Mouse (Mus musculus) limb, embryonic 15.5 days (tissue): ENCODE measurements around the gene Slc25a35. TPM values are rescaled to one million over a fixed set of nuclear protein-coding genes. Genes with fewer than 3 reads are reported as not detected.
"Not testable (repeated sequence)": the region's sequence is repeated elsewhere in the genome, so short reads cannot be mapped to it uniquely, and the experiment has no call there.

Experiments used
- ATAC-seq: fragments of 200-750 bp; cut with Nextera tagmentation; 2 replicates; pipeline ENCODE4 v1.8.0; 2017; ENCODE audit warnings: low read depth, moderate TSS enrichment; ENCODE audit not compliant: insufficient number of reproducible peaks, low FRiP score, low TSS enrichment
- H3K27ac ChIP-seq: fragments of 300-500 bp; sonication (generic); 2 replicates; pipeline ENCODE4 v1.5.1; 2015; ENCODE audit warnings: moderate library complexity, mild to moderate bottlenecking, inconsistent platforms
- H3K27me3 ChIP-seq: fragments of 300-500 bp; sonication (generic); 2 replicates; pipeline ENCODE4 v1.6.1; 2015; ENCODE audit warnings: inconsistent platforms
- H3K36me3 ChIP-seq: fragments of 300-500 bp; sonication (generic); 2 replicates; pipeline ENCODE4 v1.6.1; 2015; ENCODE audit warnings: inconsistent platforms
- H3K4me1 ChIP-seq: fragments of 300-500 bp; sonication (generic); 2 replicates; pipeline ENCODE4 v1.6.1; 2015; ENCODE audit warnings: inconsistent platforms
- H3K4me2 ChIP-seq: fragments of 300-500 bp; sonication (generic); 2 replicates; pipeline ENCODE4 v1.6.1; 2015; ENCODE audit warnings: mild to moderate bottlenecking, inconsistent platforms
- H3K4me3 ChIP-seq: fragments of 300-500 bp; sonication (generic); 2 replicates; pipeline ENCODE4 v1.5.1; 2015; ENCODE audit warnings: mild to moderate bottlenecking, inconsistent platforms
- H3K9ac ChIP-seq: fragments of 300-500 bp; sonication (generic); 2 replicates; pipeline ENCODE4 v1.6.1; 2015; ENCODE audit warnings: inconsistent platforms
- H3K9me3 ChIP-seq: fragments of 300-500 bp; sonication (generic); 2 replicates; pipeline ENCODE4 v1.6.1; 2016; ENCODE audit warnings: inconsistent platforms
- WGBS: fragments of 180-500 bp; shearing (Covaris S2); methylation state at CpG from one replicate; pipeline ENCODE4 v1.1.7; 2015; 5-methylcytosine and 5-hydroxymethylcytosine counted together
- polyA plus RNA-seq: library from polyadenylated mRNA; unstranded; fragments of >200 nt; fragmentation: Nextera tagmentation; extraction: Ambion mirVana; gene quantifications from 2 replicates; pipeline ENCODE4 v1.2.1, GENCODE M21; 2015

The Slc25a35 gene
- polyA plus RNA-seq, 1 experiment from 2014 or later = 2.3 TPM

DNA sequence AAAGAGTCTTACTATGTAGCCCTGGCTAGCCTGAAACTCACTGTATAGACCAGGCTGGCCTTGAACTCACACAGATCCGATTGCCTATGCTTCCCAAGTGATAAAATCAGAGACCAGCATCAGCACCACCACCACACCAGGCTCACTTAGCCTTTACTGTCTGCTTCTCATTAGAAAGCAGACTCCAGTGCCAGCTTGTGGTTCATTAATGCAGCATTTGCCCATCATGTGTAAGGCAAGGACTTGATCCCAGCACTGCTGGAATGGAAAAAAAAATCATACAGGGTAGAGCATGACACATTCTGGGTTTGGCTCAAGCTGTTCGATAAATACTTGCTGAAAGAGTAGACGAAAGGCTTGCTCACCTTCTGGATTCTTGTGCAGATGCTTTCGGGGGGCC, 21.9 kb upstream of the Slc25a35 start:
- Histone ChIP-seq H3K27ac (no peak overlapping the region), H3K4me2 (no peak overlapping the region), H3K4me3 (no peak overlapping the region), H3K9me3 (no peaks in the 10 kb centered on the region), H3K36me3 (no peaks in the 10 kb centered on the region), H3K4me1 (peaks cover 7% of the 10 kb centered on the region), H3K27me3 (peaks cover 17% of the 10 kb centered on the region), H3K9ac (no peak overlapping the region)
- WGBS = 69% methylated on average over 4 of the region's 4 CpGs
- ATAC-seq = no peak

DNA sequence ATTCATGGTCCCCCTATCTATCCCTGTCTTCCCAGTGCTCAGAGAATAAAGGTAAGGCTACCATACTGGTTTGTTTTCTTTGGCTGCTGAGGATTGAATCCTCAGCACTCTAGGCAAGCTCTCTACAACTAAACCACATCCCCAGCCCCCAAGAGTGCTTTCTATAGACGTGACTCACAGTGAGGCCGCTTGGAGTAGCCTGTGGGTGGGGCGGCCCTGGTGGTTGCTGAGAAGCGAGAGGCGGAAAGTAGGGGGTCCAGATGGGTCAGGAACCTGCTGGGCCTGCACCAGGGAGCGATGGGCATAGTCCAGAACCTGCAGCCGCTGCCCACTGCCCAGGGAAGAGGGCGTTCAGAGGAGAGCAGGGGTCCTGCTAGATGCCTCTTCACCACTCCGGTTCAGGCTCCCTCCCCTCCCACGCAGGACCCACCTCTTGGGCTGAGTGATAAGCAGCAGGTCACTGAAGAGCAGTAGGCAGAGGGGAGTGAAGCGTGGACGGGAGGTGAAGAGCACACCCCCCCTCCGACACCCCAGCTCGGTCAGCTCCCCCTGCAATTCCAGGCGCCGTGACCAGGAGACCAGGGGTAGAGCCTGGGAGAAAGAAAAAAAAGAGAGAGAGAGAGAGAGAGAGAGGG, 21.0 kb upstream of the Slc25a35 start:
- Histone ChIP-seq H3K4me2 (peak overlapping the region; percentile 24; the same call in 1 of the 2 replicates), H3K36me3 (no peaks in the 10 kb centered on the region), H3K9ac (0 out of 2 replicates have a peak overlapping the region, but pooled peaks have one; percentile 11), H3K9me3 (no peaks in the 10 kb centered on the region), H3K4me1 (peaks cover 7% of the 10 kb centered on the region), H3K4me3 (no peak overlapping the region; the same call in 1 of the 2 replicates), H3K27me3 (peaks cover 23% of the 10 kb centered on the region), H3K27ac (no peak overlapping the region)
- ATAC-seq = no peak
- 17% methylated on average over 14 of the region's 16 CpGs for WGBS

DNA sequence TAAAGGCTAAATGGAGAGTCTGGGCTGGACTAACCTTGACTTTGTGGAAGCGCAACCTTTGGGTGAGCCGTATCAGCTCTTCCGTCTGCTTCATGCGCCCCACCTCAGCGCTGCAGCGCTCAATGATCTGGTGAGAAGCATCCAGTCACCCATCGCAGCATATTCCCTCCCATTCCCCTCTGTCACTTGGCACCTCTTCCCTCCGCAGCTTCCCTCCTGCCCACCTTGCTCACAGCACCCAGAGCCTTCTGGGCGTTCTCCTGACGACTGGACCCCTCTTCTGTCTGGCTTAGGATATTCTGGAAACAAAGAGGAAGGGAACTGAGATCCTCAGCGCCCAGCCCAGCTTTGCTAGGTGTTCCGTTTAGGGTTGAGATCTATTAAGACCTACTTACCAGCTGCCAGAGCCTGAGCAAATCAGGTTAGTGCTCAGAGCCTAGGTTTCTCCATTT, 20.4 kb upstream of the Slc25a35 start:
- 7% methylated on average over 12 of the region's 12 CpGs for WGBS
- ATAC-seq = no peak
- no peaks in the 10 kb centered on the region for H3K36me3 ChIP-seq
- H3K27ac ChIP-seq = no peak overlapping the region
- no peaks in the 10 kb centered on the region for H3K9me3 ChIP-seq
- no peak overlapping the region for H3K9ac ChIP-seq
- H3K4me2 ChIP-seq = peak overlapping the region; percentile 15; the same call in 1 of the 2 replicates
- H3K4me3 ChIP-seq = no peak overlapping the region
- H3K27me3 ChIP-seq = peaks cover 25% of the 10 kb centered on the region
- peaks cover 7% of the 10 kb centered on the region for H3K4me1 ChIP-seq

DNA sequence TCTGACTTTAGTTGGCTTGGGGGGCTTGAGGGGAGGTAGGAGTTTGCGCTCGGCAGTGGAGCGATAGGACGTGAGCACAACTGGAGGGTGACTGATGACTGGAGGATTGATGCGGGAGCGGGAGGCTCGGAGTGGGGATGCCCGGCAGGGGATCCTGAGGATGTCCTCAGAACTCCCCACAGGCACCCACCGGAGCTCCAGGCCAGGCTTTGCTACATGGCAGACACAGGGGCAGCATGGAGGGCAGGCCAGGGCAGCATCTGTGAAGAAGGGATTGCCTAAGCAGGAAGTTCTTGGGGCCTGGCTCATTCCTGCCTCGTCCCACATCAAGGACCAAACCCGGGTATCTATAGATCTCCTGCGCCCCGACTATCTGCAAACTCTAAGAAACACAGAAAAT, 14.0 kb upstream of the Slc25a35 start:
- no peaks in the 10 kb centered on the region for H3K36me3 ChIP-seq
- no peak for ATAC-seq
- no peak overlapping the region for H3K9ac ChIP-seq
- no peaks in the 10 kb centered on the region for H3K9me3 ChIP-seq
- H3K4me3 ChIP-seq = peak overlapping the region; percentile 33
- peaks cover 39% of the 10 kb centered on the region for H3K27me3 ChIP-seq
- H3K4me2 ChIP-seq = peak overlapping the region; percentile 53
- WGBS = 20% methylated on average over 13 of the region's 13 CpGs
- peaks cover 9% of the 10 kb centered on the region for H3K4me1 ChIP-seq
- no peak overlapping the region for H3K27ac ChIP-seq

DNA sequence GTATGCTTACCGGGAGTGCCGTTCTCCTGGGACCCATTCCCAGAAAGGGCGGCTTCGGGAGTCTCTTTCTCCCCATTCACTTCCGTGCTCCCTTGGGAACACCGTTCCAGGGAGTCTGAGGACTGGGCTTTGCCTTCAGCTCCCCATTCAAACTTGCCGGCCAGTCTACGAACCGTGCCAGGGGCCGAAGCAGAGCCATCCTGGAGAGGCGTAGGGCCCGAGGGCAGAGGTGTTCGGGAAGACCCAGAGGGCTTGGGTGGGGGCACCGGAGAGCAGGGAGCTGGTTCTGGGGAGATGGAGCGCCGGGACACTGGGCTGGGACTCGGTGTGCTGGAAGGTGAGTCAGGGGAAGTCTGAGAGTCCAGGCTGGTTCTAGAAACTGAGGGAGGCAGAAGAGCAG, 13.5 kb upstream of the Slc25a35 start:
- 4% methylated on average over 17 of the region's 17 CpGs for whole genome bisulfite sequencing
- H3K9ac ChIP-seq = peak overlapping the region; percentile 28; the same call in 1 of the 2 replicates
- H3K4me1 ChIP-seq = peaks cover 9% of the 10 kb centered on the region
- H3K27me3 ChIP-seq = peaks cover 39% of the 10 kb centered on the region
- ATAC-seq = no peak
- no peaks in the 10 kb centered on the region for H3K9me3 ChIP-seq
- no peaks in the 10 kb centered on the region for H3K36me3 ChIP-seq
- peak overlapping the region; percentile 53 for H3K4me2 ChIP-seq
- H3K4me3 ChIP-seq = peak overlapping the region; percentile 33
- H3K27ac ChIP-seq = no peak overlapping the region

DNA sequence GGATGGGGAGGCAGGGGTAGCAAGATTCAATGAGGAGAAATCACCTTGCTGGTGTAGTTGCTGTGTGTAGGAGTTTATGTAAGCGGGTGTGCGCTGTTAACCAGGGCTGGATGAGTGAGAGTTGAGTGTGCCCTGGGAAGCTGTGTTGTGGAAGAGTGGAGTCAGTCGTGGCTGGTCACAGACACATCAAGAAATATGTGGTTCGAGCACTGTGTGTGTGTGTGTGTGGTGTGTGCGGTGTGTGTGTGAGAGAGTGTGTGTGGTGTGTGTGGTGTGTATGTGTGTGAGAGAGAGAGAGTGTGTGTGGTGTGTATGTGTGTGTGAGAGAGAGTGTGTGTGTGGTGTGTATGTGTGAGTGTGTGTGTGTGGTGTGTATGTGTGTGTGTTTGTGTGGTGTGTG, 12.5 kb upstream of the Slc25a35 start:
- no peaks in the 10 kb centered on the region for H3K36me3 ChIP-seq
- H3K4me3 ChIP-seq = no peak overlapping the region
- peaks cover 39% of the 10 kb centered on the region for H3K27me3 ChIP-seq
- H3K4me2 ChIP-seq = peak overlapping the region; percentile 53; the same call in 1 of the 2 replicates
- ATAC-seq = no peak
- no peaks in the 10 kb centered on the region for H3K9me3 ChIP-seq
- peaks cover 9% of the 10 kb centered on the region for H3K4me1 ChIP-seq
- H3K9ac ChIP-seq = no peak overlapping the region
- WGBS = 74% methylated on average over 5 of the region's 5 CpGs
- no peak overlapping the region for H3K27ac ChIP-seq

DNA sequence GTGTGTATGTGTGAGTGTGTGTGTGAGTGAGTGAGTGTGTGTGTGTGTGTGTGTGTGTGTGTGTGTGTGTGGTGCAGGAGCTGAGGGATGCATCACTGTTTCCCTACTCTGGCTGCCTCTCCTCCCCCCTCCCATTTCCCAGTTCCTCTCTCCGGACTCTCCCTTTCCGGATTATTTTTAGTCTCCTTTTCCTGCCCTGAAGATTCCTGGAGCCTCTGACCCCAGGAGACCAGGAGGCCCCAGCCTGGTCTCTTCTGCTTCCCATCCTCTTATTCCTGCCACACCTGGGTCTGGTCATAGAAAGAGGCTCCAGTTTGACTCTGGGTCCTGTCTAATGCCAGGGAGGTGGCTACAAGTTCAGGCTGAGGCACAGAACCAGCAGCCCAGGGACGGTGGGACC, 11.8 kb upstream of the Slc25a35 start:
- ATAC-seq = no peak
- Histone ChIP-seq H3K4me2 (no peak overlapping the region), H3K36me3 (no peaks in the 10 kb centered on the region), H3K9ac (no peak overlapping the region), H3K4me3 (peak overlapping the region; percentile 19; the same call in 1 of the 2 replicates), H3K4me1 (peaks cover 9% of the 10 kb centered on the region), H3K9me3 (no peaks in the 10 kb centered on the region), H3K27ac (0 out of 2 replicates have a peak overlapping the region, but pooled peaks have one; percentile 17), H3K27me3 (peaks cover 39% of the 10 kb centered on the region)
- WGBS = 30% methylated on average over 3 of the region's 3 CpGs

DNA sequence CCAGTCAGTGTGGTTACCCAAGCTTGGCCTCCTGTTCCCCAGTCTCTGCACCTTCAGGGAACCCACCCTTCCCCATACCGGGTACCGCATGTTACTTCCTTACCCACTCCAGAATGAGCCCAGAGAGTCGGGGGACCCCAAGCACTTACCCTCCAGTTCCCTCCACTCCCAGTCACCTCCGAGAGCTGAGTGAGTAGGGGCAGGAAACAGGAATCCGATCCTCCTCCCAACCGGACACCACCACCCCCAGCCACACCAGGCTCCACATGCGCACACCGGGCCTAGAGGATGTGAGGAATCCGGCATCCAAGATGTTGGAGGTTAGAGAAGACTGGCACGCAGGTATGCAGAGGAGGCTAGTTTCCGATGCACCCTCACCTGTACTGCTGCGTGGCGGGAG, 11.2 kb upstream of the Slc25a35 start:
- H3K36me3 ChIP-seq = no peaks in the 10 kb centered on the region
- peaks cover 36% of the 10 kb centered on the region for H3K27me3 ChIP-seq
- 29% methylated on average over 13 of the region's 13 CpGs for WGBS
- no peak for ATAC-seq
- no peak overlapping the region for H3K4me2 ChIP-seq
- peaks cover 9% of the 10 kb centered on the region for H3K4me1 ChIP-seq
- no peak overlapping the region for H3K9ac ChIP-seq
- H3K4me3 ChIP-seq = peak overlapping the region; percentile 19
- H3K27ac ChIP-seq = 0 out of 2 replicates have a peak overlapping the region, but pooled peaks have one; percentile 17
- H3K9me3 ChIP-seq = no peaks in the 10 kb centered on the region

DNA sequence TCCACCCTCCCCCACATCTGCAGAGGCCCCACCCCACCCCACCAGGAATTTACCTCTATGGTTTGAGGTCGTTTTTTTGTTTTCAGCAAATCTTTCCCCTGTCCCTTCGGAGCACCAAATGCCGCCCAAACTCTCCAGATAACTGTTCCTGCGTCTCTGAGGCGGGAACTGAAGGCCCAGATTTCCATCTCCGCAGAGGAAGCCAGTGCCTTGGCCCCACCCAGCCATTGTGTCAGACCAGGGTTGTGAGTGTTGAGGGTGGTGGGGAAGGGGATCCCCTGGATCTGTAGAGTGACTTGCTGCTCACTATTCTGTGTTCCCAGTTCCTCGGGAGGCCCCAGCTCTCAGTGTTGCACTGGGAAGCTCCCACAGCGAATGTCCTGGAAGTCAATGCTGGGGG, 10.6 kb upstream of the Slc25a35 start, which contains the start of gene Arhgef15:
Gene Arhgef15 (minus strand): TSS at position 173 of the 400 bp plus-strand sequence.
- peak within 1 kb of the TSS; percentile 19 for H3K4me3 ChIP-seq
- H3K4me2 ChIP-seq = no peak within 1 kb of the TSS
- WGBS = 51% methylated on average over 8 of the region's 8 CpGs
- H3K9ac ChIP-seq = no peak within 1 kb of the TSS
- H3K4me1 ChIP-seq = peaks cover 9% of the 10 kb centered on the region
- H3K9me3 ChIP-seq = no peaks in the 10 kb centered on the region
- no peak for ATAC-seq
- H3K27me3 ChIP-seq = peaks cover 32% of the 10 kb centered on the region
- H3K36me3 ChIP-seq = no peaks in the 10 kb centered on the region
- H3K27ac ChIP-seq = 0 out of 2 replicates have a peak within 1 kb of the TSS, but pooled peaks have one; percentile 17

DNA sequence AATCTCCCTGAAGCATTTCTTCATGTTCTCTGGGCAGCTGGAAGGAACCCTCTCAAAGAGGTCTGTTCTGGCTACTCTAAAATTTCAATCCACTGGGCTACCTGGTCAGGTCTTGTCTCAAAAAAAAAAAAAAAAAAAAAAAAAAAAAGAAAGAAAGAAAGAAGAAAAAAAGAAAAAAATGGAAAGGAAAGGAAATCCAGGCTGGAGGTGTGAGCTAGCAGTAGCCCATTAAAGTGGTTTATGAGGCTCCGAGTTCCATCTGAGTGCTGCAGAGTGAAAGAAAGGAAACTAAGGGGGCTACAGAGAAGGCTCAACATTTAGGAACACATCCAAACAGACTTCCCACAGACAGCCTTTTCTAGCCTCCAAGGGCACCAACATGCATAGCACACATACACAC, 10.0 kb upstream of the Slc25a35 start:
- Histone ChIP-seq H3K9me3 (no peaks in the 10 kb centered on the region), H3K4me1 (peaks cover 9% of the 10 kb centered on the region), H3K27ac (no peak overlapping the region), H3K36me3 (no peaks in the 10 kb centered on the region), H3K4me3 (no peak overlapping the region), H3K4me2 (no peak overlapping the region), H3K27me3 (peaks cover 31% of the 10 kb centered on the region), H3K9ac (no peak overlapping the region)
- 46% methylated on average over 1 of the region's 1 CpGs for WGBS
- no peak for ATAC-seq

DNA sequence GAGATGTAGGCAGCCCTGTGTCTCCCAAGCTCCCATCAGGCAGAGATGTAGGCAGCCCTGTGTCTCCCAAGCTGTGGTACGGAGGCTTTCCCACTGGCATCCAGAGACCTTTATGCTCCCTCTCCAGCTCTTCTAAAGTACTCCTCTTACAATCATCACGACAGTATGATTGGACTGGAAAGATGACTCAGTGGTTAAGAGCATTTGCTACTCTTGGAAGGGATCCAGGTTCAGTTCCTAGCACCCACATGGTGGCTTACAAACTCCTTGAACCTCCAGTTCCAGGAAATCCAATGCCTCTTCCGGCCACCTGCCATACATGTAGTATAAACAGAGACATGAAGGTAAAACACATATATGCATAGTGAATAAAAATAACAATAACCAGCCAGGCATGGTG, 6.3 kb upstream of the Slc25a35 start:
- Histone ChIP-seq H3K9me3 (no peaks in the 10 kb centered on the region), H3K27me3 (0 out of 2 replicates have a peak, but pooled peaks cover 5% of the 10 kb centered on the region), H3K4me2 (no peak overlapping the region), H3K4me3 (no peak overlapping the region), H3K36me3 (no peaks in the 10 kb centered on the region), H3K27ac (no peak overlapping the region), H3K9ac (no peak overlapping the region), H3K4me1 (no peaks in the 10 kb centered on the region)
- no peak for ATAC-seq
- 74% methylated on average over 3 of the region's 3 CpGs for WGBS

DNA sequence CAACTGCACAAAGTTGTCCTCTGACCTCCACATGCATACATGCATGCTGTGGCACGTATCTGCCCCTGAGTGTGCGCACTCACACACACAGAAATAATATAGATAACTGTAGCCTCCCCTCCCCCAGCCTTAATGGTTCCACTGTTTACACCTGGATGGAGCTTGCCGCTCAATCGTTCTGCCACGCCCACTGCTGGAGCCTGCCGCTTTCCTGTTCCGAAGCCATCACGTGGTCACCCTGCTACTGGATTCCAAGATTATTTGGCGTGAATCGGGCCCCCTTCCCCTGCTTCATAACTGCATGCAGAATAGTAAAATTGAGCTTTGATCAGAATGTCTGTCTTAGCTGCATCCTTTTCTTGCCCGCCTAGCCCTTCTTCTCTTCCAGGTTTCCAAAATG, 5.8 kb upstream of the Slc25a35 start:
- H3K9ac ChIP-seq, H3K27me3 ChIP-seq, H3K36me3 ChIP-seq, H3K4me1 ChIP-seq, H3K9me3 ChIP-seq, H3K4me2 ChIP-seq, H3K4me3 ChIP-seq, H3K27ac ChIP-seq, ATAC-seq: not testable (repeated sequence)
- WGBS = 16% methylated on average over 11 of the region's 11 CpGs
